Mouse (Mus musculus): ENCODE results near the gene Rab4b. TPM values are rescaled to one million over a fixed set of nuclear protein-coding genes. Genes with fewer than 3 reads are reported as not detected.

Gene Rab4b
- polyA plus RNA-seq, 1 experiment from 2014 or later: 72.6 TPM

MicroRNAs encoded within 50 kb of the gene (microRNA counts, 519-probe panel; counts per million panel counts)
- microRNA mmu-miR-1191: 171 counts per million, percentile 57 among the panel's probes with 10 or more counts

Small RNA genes lying within 50 kb of the gene (microRNA-seq; reads per million reads assigned to microRNA genes)
- gene Mir1191 (2.9 reads per million, percentile 4 among the genes with 10 or more reads in this experiment), gene Mir3101 (0.78 reads per million)

Other genes starting within 250 kb of the Rab4b start
- gene Cyp2a22, start 239.5 kb downstream of the Rab4b start, polyA plus RNA-seq (2014; fragmentation: Nextera tagmentation; extraction: Ambion mirVana): not detected in 2 replicates
- gene Cyp2a12, start 149.8 kb downstream of the Rab4b start, polyA plus RNA-seq (2014; fragmentation: Nextera tagmentation; extraction: Ambion mirVana): not detected in 2 replicates
- gene Cyp2f2, start 59.0 kb downstream of the Rab4b start, polyA plus RNA-seq (2014; fragmentation: Nextera tagmentation; extraction: Ambion mirVana): not detected in 2 replicates
- not detected in 2 replicates for gene Cyp2t4, start 25.2 kb downstream of the Rab4b start, polyA plus RNA-seq (2014; fragmentation: Nextera tagmentation; extraction: Ambion mirVana)
- 51.0 and 54.6 TPM in 2 replicates for gene Egln2, start 12.1 kb downstream of the Rab4b start, polyA plus RNA-seq (2014; fragmentation: Nextera tagmentation; extraction: Ambion mirVana)
- not detected in 2 replicates for gene Gm21983, start 2.2 kb upstream of the Rab4b start, polyA plus RNA-seq (2014; fragmentation: Nextera tagmentation; extraction: Ambion mirVana)
- gene Mia, start 2.3 kb upstream of the Rab4b start, polyA plus RNA-seq (2014; fragmentation: Nextera tagmentation; extraction: Ambion mirVana): 0.60 and 1.3 TPM in 2 replicates
- 3.8 and 4.4 TPM in 2 replicates for gene BC024978, start 16.9 kb upstream of the Rab4b start, polyA plus RNA-seq (2014; fragmentation: Nextera tagmentation; extraction: Ambion mirVana)
- gene Snrpa, start 17.4 kb upstream of the Rab4b start, polyA plus RNA-seq (2014; fragmentation: Nextera tagmentation; extraction: Ambion mirVana): 332 and 363 TPM in 2 replicates
- 6.5 and 8.3 TPM in 2 replicates for gene Itpkc, start 49.8 kb upstream of the Rab4b start, polyA plus RNA-seq (2014; fragmentation: Nextera tagmentation; extraction: Ambion mirVana)
- gene Coq8b, start 54.1 kb upstream of the Rab4b start, polyA plus RNA-seq (2014; fragmentation: Nextera tagmentation; extraction: Ambion mirVana): 15.8 and 17.1 TPM in 2 replicates
- 21.6 and 21.7 TPM in 2 replicates for gene Numbl, start 79.5 kb upstream of the Rab4b start, polyA plus RNA-seq (2014; fragmentation: Nextera tagmentation; extraction: Ambion mirVana)
- 7.0 and 8.0 TPM in 2 replicates for gene Ltbp4, start 158.8 kb upstream of the Rab4b start, polyA plus RNA-seq (2014; fragmentation: Nextera tagmentation; extraction: Ambion mirVana)
- gene Shkbp1, start 177.1 kb upstream of the Rab4b start, polyA plus RNA-seq (2014; fragmentation: Nextera tagmentation; extraction: Ambion mirVana): 52.8 and 55.2 TPM in 2 replicates
- not detected in 2 replicates for gene Gm20479, start 178.5 kb upstream of the Rab4b start, polyA plus RNA-seq (2014; fragmentation: Nextera tagmentation; extraction: Ambion mirVana)